Mouse (Mus musculus) regulatory T cell (primary cell): ENCODE measurements around the gene Mkrn1.
"Not testable (repeated sequence)": the region's sequence is repeated elsewhere in the genome, so short reads cannot be mapped to it uniquely, and the experiment has no call there.

Source experiments
- in situ Hi-C: fragments of 300-600 bp; cut with MboI, MseI; formaldehyde crosslinking; loops from one replicate; pipeline ENCODE4 v1.15.1; 2025; ENCODE audit warnings: high pct_unique_total_duplicates

Mkrn1 gene

GRCm38 (mm10) chr6:39433174-39433573 lies 12.9 kb upstream of the Mkrn1 start:
- in situ Hi-C loops = no loop called here

GRCm38 (mm10) chr6:39430722-39431121 lies 10.5 kb upstream of the Mkrn1 start:
- in situ Hi-C loops = no loop called here

GRCm38 (mm10) chr6:39429007-39429788 lies 8.9 kb upstream of the Mkrn1 start:
- in situ Hi-C loops = no loop called here

- in situ Hi-C loops = no loop called here
Observed at GRCm38 (mm10) chr6:39427276-39428003, 7.2 kb upstream of the Mkrn1 start.

DNA sequence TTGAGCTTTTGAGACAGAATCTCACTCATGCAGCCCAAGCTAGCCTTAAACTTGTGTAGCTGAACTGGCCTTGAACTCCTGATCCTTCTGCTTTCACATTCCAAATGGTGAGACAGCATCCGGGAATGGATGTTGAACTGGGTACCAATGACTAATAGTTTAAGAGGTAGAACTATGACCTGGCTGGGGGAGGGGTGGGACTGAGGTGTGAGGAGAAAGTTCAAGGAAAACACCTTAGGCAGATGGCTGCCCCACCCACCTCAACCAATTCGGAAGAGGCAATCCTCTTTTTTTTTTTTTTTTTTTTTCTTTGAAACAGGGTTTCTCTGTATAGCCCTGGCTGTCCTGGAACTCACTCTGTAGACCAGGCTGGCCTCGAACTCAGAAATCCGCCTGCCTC lies 6.5 kb upstream of the Mkrn1 start:
- in situ Hi-C loops = no loop called here

DNA sequence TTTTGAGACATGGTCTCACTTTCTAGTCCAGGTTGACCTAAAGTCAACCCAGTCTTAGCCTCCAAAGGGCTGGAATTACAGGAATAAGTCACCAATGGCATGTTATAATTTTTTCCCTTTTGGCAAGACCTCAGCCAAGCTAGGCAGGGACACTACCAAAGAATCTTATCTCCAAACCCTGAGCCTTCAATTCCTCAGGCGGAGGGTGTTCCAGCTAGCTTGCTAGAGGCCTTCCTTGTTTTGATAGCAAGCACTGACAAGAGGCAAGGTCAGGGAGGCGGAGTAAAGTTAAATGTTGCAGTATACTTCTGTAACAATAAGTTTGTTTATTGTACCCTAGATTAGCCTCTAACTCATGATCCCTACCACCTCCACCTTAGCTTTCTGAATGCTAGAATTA lies 4.9 kb upstream of the Mkrn1 start:
- in situ Hi-C loops = no loop called here

DNA sequence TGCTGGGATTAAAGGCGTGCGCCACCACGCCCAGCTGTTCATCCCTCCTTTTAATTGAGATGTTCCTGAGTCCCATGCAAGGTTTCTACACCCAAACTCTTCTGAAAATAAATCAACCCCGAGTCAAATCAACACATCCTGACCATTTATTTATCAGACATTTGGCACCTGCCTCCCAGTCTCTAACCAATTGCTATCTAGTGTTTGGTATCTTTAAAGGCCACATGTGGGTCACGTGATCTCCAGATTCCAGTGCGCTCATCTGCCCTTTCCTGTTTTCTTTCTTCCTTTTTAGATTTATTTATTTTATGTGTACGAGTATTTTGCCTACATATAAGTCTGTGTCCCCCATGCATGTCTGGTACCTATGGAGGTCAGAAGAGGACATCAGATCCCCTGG lies 3.4 kb upstream of the Mkrn1 start:
- in situ Hi-C loops = no loop called here

DNA sequence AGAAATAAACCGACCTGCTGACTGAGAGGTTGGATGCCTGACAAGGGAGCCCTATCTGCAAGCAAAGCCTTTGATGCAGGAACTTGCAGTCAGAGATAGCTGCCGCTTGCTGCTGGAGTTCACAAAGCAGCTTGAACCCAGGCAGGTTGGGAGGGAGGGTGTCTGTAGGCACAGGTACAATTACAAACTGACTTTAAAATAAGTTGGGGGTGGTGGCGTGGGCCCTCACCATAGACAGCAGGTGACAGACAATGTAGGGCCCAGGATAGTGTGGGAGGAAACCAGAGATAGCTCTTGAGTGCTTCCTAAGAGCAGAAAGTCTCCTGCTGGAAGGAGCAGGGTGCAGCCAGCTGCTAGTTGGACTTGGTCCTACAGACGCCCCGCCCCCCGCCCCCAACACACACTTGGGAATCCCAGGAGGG lies 2.9 kb upstream of the Mkrn1 start:
- in situ Hi-C loops = no loop called here

DNA sequence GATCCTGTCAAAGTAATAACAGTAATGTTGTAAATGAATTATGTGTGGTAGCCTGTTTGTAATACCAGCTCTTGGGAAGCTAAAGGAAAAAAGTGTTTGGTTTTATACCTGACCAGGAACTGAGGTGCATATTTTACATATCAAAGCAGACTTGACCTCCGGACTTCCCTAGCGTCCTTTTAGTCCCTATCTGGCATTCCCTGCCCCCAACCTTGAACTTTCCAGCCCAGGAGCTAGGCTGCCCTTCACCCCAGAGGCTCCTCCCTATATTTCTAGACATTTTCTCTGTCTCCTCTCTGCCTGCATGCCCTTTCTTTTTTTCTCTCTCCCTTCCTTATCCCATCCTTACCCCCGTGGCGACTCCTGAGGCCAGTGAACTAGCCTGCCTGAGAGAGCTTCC lies 605 bp upstream of the Mkrn1 start:
- in situ Hi-C loops = no loop called here

DNA sequence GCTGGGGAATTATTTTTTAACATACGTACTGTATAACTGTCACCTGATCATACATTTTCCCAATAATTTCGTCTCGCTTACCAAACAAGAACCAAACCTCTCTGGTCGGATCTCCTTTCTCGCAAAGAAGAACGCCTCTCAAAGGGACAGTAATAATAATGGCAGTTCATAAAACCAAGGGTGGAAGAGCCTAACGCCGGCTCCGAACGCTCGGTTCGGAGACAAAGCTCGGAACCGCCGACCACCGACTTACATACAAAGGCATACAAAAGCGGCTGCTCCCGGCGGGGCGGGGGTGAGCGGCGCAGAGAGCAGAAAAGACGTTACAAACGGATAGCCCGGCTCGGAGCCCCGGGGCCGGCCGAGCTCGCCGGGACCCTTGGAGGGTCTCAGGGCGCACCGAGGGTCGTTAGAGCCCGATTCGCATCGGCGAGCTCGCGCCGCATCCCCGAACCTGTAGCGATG lies 844 bp downstream of the Mkrn1 start:
- in situ Hi-C loops = no loop called here

- in situ Hi-C loops = not testable (repeated sequence)
Observed at GRCm38 (mm10) chr6:39416654-39417053, 3.6 kb downstream of the Mkrn1 start.

DNA sequence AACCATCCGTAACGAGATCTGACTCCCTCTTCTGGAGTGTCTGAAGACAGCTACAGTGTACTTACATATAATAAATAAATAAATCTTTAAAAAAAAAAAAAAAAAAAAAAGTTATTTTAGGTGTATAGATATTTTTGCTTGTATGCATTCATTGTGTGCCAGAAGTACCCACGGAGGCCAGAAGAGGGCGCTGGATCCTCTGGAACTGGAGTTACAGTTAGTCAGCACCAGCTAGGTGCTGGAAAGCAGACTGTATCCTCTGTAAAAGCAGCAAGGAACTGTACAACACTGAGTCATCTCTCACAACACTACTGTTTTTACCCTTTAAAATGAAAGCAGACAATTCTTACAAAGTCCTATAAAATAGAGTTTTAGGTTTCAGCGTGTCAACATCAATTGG lies 4.5 kb downstream of the Mkrn1 start:
- in situ Hi-C loops = no loop called here

DNA sequence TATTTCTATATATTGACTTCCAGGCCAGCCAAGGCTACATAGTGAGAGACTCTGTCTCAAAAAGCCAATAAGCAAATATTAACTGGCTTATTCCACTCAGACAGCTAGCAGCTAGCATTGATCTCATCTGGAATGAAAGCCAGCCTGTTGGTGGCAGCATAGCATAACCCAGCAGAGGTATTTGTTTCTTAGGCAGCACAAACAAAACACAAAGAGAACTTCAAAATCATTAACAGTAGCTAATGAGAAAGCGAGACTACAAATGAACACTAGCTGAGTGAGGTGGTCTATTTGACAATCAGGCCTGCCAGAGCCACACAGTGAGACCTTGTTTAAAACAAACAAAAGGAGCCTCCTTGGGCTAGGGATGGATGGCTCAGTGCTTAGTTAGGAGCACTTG lies 6.2 kb downstream of the Mkrn1 start:
- in situ Hi-C loops = no loop called here

- in situ Hi-C loops = no loop called here
Observed at GRCm38 (mm10) chr6:39406480-39406879, 13.8 kb downstream of the Mkrn1 start.

DNA sequence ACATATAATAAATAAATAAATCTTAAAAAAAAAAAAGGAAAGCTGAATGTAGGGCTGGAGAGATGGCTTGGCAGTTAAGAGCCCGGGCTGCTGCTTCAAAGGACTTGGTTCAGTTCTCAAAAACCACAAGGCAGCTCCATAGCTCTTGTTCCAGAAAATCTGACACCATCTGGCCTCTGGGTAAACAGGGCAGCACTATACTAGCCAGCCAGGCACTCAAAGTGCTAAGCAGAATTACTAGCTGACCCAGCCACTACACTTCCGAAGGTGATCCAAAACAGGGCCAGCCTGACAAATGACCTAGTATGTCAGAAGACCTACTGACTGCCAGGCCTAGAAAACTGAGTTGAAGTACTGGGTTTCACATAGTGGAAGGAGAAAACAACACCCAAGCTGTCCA lies 17.1 kb downstream of the Mkrn1 start:
- in situ Hi-C loops = no loop called here

DNA sequence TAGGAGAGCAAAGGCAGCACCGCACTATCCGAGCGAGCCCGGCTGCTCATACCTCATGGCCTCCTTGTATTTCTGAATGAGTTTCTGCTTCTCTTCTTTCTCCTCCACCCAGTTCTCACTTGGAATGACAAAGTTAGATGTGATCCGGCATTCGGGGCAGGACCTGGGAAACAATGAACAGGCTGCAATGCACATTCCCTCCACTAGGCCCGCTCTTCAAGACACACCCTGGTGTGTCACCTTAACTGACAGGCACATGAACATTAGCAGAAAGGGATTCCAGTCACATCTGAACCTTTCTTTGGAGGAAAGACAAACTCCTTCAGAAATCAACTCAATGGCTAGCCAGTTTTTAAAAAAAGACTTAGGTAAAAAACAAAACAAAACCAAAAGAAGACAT lies 19.9 kb downstream of the Mkrn1 start:
- in situ Hi-C loops = no loop called here

- in situ Hi-C loops = no loop called here
Observed at GRCm38 (mm10) chr6:39398342-39398741, 21.9 kb downstream of the Mkrn1 start.

GRCm38 (mm10) chr6:39397046-39397445 lies 23.2 kb downstream of the Mkrn1 start:
- in situ Hi-C loops = no loop called here

DNA sequence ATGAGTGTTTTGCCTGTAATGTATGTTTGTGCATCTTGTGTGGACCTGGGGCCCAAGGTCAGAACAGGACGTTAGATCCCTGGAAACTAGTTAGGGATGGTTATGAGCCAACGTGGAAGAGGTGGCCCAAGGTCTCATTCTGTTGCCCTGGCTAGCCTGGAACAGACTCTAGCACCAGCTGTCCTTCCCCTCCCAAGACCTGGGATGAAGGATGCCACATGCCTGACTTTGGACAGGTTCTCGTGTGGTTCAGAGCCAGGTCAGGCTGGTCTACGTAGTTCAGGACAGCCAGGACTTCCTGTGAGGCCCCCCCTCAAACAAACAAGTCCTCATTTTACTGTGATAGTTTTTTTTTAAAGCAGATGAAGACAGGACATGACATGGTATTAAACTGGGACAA lies 24.3 kb downstream of the Mkrn1 start:
- in situ Hi-C loops = no loop called here

GRCm38 (mm10) chr6:39395471-39395870 lies 24.8 kb downstream of the Mkrn1 start:
- in situ Hi-C loops = no loop called here

DNA sequence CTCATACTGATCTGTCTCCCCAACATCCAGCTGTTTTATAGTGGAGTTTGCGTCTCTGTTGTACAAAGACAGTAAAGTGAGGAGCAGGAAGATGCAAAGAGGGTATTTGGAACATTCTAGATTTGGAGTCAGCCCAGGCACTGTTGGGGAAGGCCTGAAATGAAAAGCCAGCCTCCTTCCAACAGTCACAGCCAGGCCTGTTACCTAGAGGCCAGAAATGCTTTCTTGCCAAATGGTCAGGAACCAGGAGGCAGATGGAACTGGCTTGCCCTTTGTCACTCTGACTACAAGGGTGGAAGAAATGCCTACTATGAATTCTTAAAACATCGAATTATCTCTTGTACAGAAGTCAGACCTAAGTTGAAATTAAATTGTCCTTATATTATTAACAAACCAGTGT lies 30.3 kb downstream of the Mkrn1 start:
- in situ Hi-C loops = no loop called here

- in situ Hi-C loops = no loop called here
Observed at GRCm38 (mm10) chr6:39381125-39381880, 39.0 kb downstream of the Mkrn1 start, which contains the start of gene Rab19. TSS of gene Rab19 (plus strand) at chr6:39381175.
